In the genomic region with DNA sequence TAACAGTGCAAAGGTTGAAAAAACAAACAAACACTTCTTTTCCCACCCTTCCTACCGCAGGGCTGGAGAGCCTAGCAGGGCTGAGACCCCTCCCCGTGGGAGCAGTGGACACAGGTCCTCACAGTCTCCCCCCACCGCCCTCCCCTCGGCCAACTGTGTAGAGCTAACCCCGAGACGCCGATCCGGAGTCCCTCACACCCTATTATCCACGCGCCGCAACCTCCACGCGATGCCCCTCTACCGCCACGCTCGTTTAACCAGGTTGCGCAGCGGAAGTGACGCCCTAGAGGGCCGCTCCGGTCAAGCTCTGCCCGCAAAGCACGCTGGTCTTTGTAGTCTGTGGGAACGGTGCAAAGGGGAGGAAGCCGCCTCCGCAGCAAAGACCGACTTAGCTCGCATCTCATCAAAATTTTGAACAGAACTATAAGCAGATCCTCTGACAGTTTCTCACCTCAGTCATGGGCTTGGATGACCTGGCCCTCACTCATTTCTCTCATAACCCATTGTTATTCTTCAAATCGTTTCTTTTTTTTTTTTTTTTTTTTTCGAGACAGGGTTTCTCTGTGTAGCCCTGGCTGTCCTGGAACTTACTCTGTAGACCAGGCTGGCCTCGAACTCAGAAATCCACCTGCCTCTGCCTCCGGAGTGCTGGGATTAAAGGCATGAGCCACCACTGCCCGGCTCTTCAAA, we compare ENCODE assay signal across 8 mouse cellular contexts. TPM values are rescaled to one million over a fixed set of nuclear protein-coding genes. Genes with fewer than 3 reads are reported as not detected.
DNase-seq lines count a peak whose midpoint lies in the region; ATAC-seq lines count a peak whose summit lies in the region.

A gene (minus strand): TSS at position 290 of the 690 bp plus-strand sequence.

- peak; percentile 87 to 93 for DNase-seq in adrenal gland, adult (ENCODE audit: inconsistent age in 2 of 2, low spot score in 1 of 2)
- DNase-seq in embryo, embryonic 10.5 days (ENCODE audit: low spot score): peak; percentile 96
- peak; percentile 81 for DNase-seq in gastrocnemius, postnatal 25 days
- peak; percentile 93 for DNase-seq in intestine, embryonic 14.5 days (ENCODE audit: low spot score)
- peak; percentile 83 to 89 for DNase-seq in left cerebral cortex, postnatal 14 days (ENCODE audit: low spot score in 2 of 2)
- DNase-seq in mesoderm, embryonic 11.5 days (ENCODE audit: low read depth, low spot score): peak; percentile 88
- peak; percentile 79 to 88 for DNase-seq in right cerebral cortex, postnatal 36 days (ENCODE audit: low spot score in 2 of 2)
- DNase-seq in yolk sac, embryonic 10.5 days (ENCODE audit: low spot score): peak; percentile 88

- no peak within 1 kb of the TSS for H3K27ac ChIP-seq in intestine, embryonic 14.5 days (ENCODE audit: low read depth)

- H3K9ac ChIP-seq in intestine, embryonic 14.5 days (ENCODE audit: low read length): peak within 1 kb of the TSS; percentile 79

- H3K27me3 ChIP-seq in intestine, embryonic 14.5 days (replicated peaks; ENCODE audit: control insufficient read depth, insufficient read depth, low read length): no peaks in the 10 kb centered on the region

- intact Hi-C loops in left cerebral cortex, postnatal 14 days (cut with DNase I): loop anchor here (1.0 to 10.0 kb wide), 2 partner anchors 19 to 117 kb away; a partner anchor contains a TSS

- peak within 1 kb of the TSS; percentile 85 for H3K4me2 ChIP-seq in intestine, embryonic 14.5 days (ENCODE audit: low read length)

- H3K4me1 ChIP-seq in intestine, embryonic 14.5 days (replicated peaks; ENCODE audit: control insufficient read depth, insufficient read depth, low read length): peaks cover 6% of the 10 kb centered on the region

- H3K4me3 ChIP-seq in intestine, embryonic 14.5 days (ENCODE audit: low read depth, low read length): peak within 1 kb of the TSS; percentile 79

- H3K36me3 ChIP-seq in intestine, embryonic 14.5 days (ENCODE audit: control insufficient read depth, insufficient read depth, low read length): peaks cover 65% of the 10 kb centered on the region

- H3K9me3 ChIP-seq in intestine, embryonic 14.5 days (ENCODE audit: control insufficient read depth, low read length): no peaks in the 10 kb centered on the region

- ATAC-seq in intestine, embryonic 14.5 days (replicated peaks; ENCODE audit: low FRiP score, low TSS enrichment, low read depth): peak; percentile 93

- 4% methylated on average over 32 of the region's 33 CpGs for WGBS in intestine, embryonic 14.5 days

RNA-seq across cellular contexts. Expression of the gene that starts here (rescaled TPM):
- total RNA-seq in gastrocnemius, postnatal 25 days (2021): 1 to 10 TPM; 1.3 to 2.4 TPM
- 7.4 and 11.0 TPM in 2 replicates for polyA plus RNA-seq in intestine, embryonic 14.5 days (2014; fragmentation: Nextera tagmentation; extraction: Ambion mirVana)
- 1 to 10 TPM; 4.8 to 5.2 TPM for total RNA-seq in left cerebral cortex, postnatal 14 days (2021)
